Mouse (Mus musculus): ENCODE data around the gene Slc41a1. TPM values are rescaled to one million over a fixed set of nuclear protein-coding genes. Genes with fewer than 3 reads are reported as not detected.

Gene Slc41a1
- total and polyA plus RNA-seq, 2 experiments from 2014 or later: 21.0 to 45.5 TPM

GRCm38 (mm10) chr1:131802652-131803051 lies 24.6 kb upstream of the Slc41a1 start:
- ATAC-seq (ENCODE audit: low FRiP score) (no peak), DNase-seq (ENCODE audit: low spot score) (peak; percentile 11)

GRCm38 (mm10) chr1:131804166-131804565 lies 23.1 kb upstream of the Slc41a1 start:
- no peak overlapping the region for H3K9ac ChIP-seq (replicated peaks; ENCODE audit: low read length, poor library complexity, severe bottlenecking)
- ATAC-seq (ENCODE audit: low FRiP score): no peak
- WGBS: 96% methylated on average over 3 of the region's 3 CpGs
- H3K4me3 ChIP-seq (ENCODE audit: low read depth, low read length): no peak overlapping the region
- H3K4me2 ChIP-seq (ENCODE audit: low read depth, low read length, poor library complexity, severe bottlenecking): no peak overlapping the region
- H3K27me3 ChIP-seq (ENCODE audit: insufficient read depth, low read length): no peaks in the 10 kb centered on the region
- H3K36me3 ChIP-seq (ENCODE audit: insufficient read depth, low read length): no peaks in the 10 kb centered on the region
- no peaks in the 10 kb centered on the region for H3K4me1 ChIP-seq (ENCODE audit: insufficient read depth, low read length)
- TF ChIP-seq CTCF (IDR thresholded peaks at IDR 0.05): no peak
- H3K27ac ChIP-seq (ENCODE audit: low read depth, low read length): no peak overlapping the region
- no peaks in the 10 kb centered on the region for H3K9me3 ChIP-seq (ENCODE audit: low read length)
- DNase-seq (ENCODE audit: low spot score): no peak

More at GRCm38 (mm10) chr1:131802652-131803051, 24.6 kb upstream of the Slc41a1 start:
- Histone ChIP-seq H3K27ac (ENCODE audit: low read depth, low read length) (no peak overlapping the region), H3K9me3 (ENCODE audit: low read length) (no peaks in the 10 kb centered on the region), H3K4me3 (ENCODE audit: low read depth, low read length) (no peak overlapping the region), H3K4me2 (ENCODE audit: low read depth, low read length, poor library complexity, severe bottlenecking) (no peak overlapping the region), H3K4me1 (ENCODE audit: insufficient read depth, low read length) (no peaks in the 10 kb centered on the region), H3K27me3 (ENCODE audit: insufficient read depth, low read length) (no peaks in the 10 kb centered on the region), H3K36me3 (ENCODE audit: insufficient read depth, low read length) (no peaks in the 10 kb centered on the region), H3K9ac (replicated peaks; ENCODE audit: low read length, poor library complexity, severe bottlenecking) (no peak overlapping the region)
- WGBS: 81% methylated on average over 5 of the region's 5 CpGs
- TF ChIP-seq CTCF (IDR thresholded peaks at IDR 0.05): no peak

- no peak for TF ChIP-seq CTCF (IDR thresholded peaks at IDR 0.05)
- no peak overlapping the region for H3K4me3 ChIP-seq (ENCODE audit: low read depth, low read length)
- 81% methylated on average over 1 of the region's 1 CpGs for WGBS
- no peaks in the 10 kb centered on the region for H3K27me3 ChIP-seq (ENCODE audit: insufficient read depth, low read length)
- no peak for ATAC-seq (ENCODE audit: low FRiP score)
- H3K27ac ChIP-seq (ENCODE audit: low read depth, low read length): no peak overlapping the region
- H3K9me3 ChIP-seq (ENCODE audit: low read length): no peaks in the 10 kb centered on the region
- no peak for DNase-seq (ENCODE audit: low spot score)
- no peaks in the 10 kb centered on the region for H3K4me1 ChIP-seq (ENCODE audit: insufficient read depth, low read length)
- H3K4me2 ChIP-seq (ENCODE audit: low read depth, low read length, poor library complexity, severe bottlenecking): no peak overlapping the region
- no peaks in the 10 kb centered on the region for H3K36me3 ChIP-seq (ENCODE audit: insufficient read depth, low read length)
- H3K9ac ChIP-seq (replicated peaks; ENCODE audit: low read length, poor library complexity, severe bottlenecking): no peak overlapping the region
Observed at GRCm38 (mm10) chr1:131808986-131809385, 18.3 kb upstream of the Slc41a1 start.

- no peak for TF ChIP-seq CTCF (IDR thresholded peaks at IDR 0.05)
- ATAC-seq (ENCODE audit: low FRiP score) (no peak), DNase-seq (ENCODE audit: low spot score) (no peak)
- no peaks in the 10 kb centered on the region for H3K36me3 ChIP-seq (ENCODE audit: insufficient read depth, low read length)
- no peak overlapping the region for H3K27ac ChIP-seq (ENCODE audit: low read depth, low read length)
- no peaks in the 10 kb centered on the region for H3K4me1 ChIP-seq (ENCODE audit: insufficient read depth, low read length)
- no peak overlapping the region for H3K4me3 ChIP-seq (ENCODE audit: low read depth, low read length)
- H3K9me3 ChIP-seq (ENCODE audit: low read length): no peaks in the 10 kb centered on the region
- no peak overlapping the region for H3K4me2 ChIP-seq (ENCODE audit: low read depth, low read length, poor library complexity, severe bottlenecking)
- WGBS: 80% methylated on average over 2 of the region's 2 CpGs
- H3K27me3 ChIP-seq (ENCODE audit: insufficient read depth, low read length): no peaks in the 10 kb centered on the region
- H3K9ac ChIP-seq (replicated peaks; ENCODE audit: low read length, poor library complexity, severe bottlenecking): no peak overlapping the region
Observed at GRCm38 (mm10) chr1:131809651-131810050, 17.6 kb upstream of the Slc41a1 start.

- H3K9ac ChIP-seq (replicated peaks; ENCODE audit: low read length, poor library complexity, severe bottlenecking): no peak overlapping the region
- H3K4me2 ChIP-seq (ENCODE audit: low read depth, low read length, poor library complexity, severe bottlenecking): no peak overlapping the region
- DNase-seq (ENCODE audit: low spot score) (no peak), ATAC-seq (ENCODE audit: low FRiP score) (no peak)
- H3K27me3 ChIP-seq (ENCODE audit: insufficient read depth, low read length): no peaks in the 10 kb centered on the region
- WGBS: 89% methylated on average over 1 of the region's 1 CpGs
- no peak overlapping the region for H3K27ac ChIP-seq (ENCODE audit: low read depth, low read length)
- H3K4me1 ChIP-seq (ENCODE audit: insufficient read depth, low read length): no peaks in the 10 kb centered on the region
- no peak overlapping the region for H3K4me3 ChIP-seq (ENCODE audit: low read depth, low read length)
- no peaks in the 10 kb centered on the region for H3K9me3 ChIP-seq (ENCODE audit: low read length)
- H3K36me3 ChIP-seq (ENCODE audit: insufficient read depth, low read length): no peaks in the 10 kb centered on the region
- no peak for TF ChIP-seq CTCF (IDR thresholded peaks at IDR 0.05)
Observed at GRCm38 (mm10) chr1:131811393-131811792, 15.9 kb upstream of the Slc41a1 start.

- Histone ChIP-seq H3K9ac (replicated peaks; ENCODE audit: low read length, poor library complexity, severe bottlenecking) (no peak overlapping the region), H3K36me3 (ENCODE audit: insufficient read depth, low read length) (no peaks in the 10 kb centered on the region), H3K27ac (ENCODE audit: low read depth, low read length) (no peak overlapping the region), H3K27me3 (ENCODE audit: insufficient read depth, low read length) (no peaks in the 10 kb centered on the region), H3K9me3 (ENCODE audit: low read length) (no peaks in the 10 kb centered on the region), H3K4me2 (ENCODE audit: low read depth, low read length, poor library complexity, severe bottlenecking) (no peak overlapping the region), H3K4me1 (ENCODE audit: insufficient read depth, low read length) (no peaks in the 10 kb centered on the region), H3K4me3 (ENCODE audit: low read depth, low read length) (no peak overlapping the region)
- TF ChIP-seq CTCF (IDR thresholded peaks at IDR 0.05): no peak
- WGBS: 73% methylated on average over 9 of the region's 9 CpGs
- ATAC-seq (ENCODE audit: low FRiP score) (no peak), DNase-seq (ENCODE audit: low spot score) (no peak)
Observed at GRCm38 (mm10) chr1:131812006-131812405, 15.3 kb upstream of the Slc41a1 start.

Measured in midbrain, postnatal 0 days (tissue).